Mouse (Mus musculus) neural tube, embryonic 15.5 days (tissue): ENCODE results near the gene Sult1c2. TPM values are rescaled to one million over a fixed set of nuclear protein-coding genes. Genes with fewer than 3 reads are reported as not detected.
"Not testable (repeated sequence)": the region's sequence is repeated elsewhere in the genome, so short reads cannot be mapped to it uniquely, and the experiment has no call there.

Experiments used
- ATAC-seq: fragments of 200-750 bp; cut with Nextera tagmentation; 2 replicates; pipeline ENCODE4 v1.8.0; 2017; ENCODE audit warnings: mild to moderate bottlenecking, moderate TSS enrichment, moderate library complexity; ENCODE audit not compliant: low FRiP score
- H3K27ac ChIP-seq: fragments of 300-500 bp; sonication (generic); replicated peaks from 2 replicates; pipeline ENCODE4 v1.5.1; 2015; ENCODE audit warnings: mild to moderate bottlenecking, inconsistent platforms
- H3K27me3 ChIP-seq: fragments of 300-500 bp; sonication (generic); replicated peaks from 2 replicates; pipeline ENCODE4 v1.6.1; 2015; ENCODE audit warnings: inconsistent platforms
- H3K36me3 ChIP-seq: fragments of 300-500 bp; sonication (generic); 2 replicates; pipeline ENCODE4 v1.6.1; 2015; ENCODE audit warnings: inconsistent platforms
- H3K4me1 ChIP-seq: fragments of 300-500 bp; sonication (generic); 2 replicates; pipeline ENCODE4 v1.6.1; 2015; ENCODE audit warnings: inconsistent platforms
- H3K4me2 ChIP-seq: fragments of 300-500 bp; sonication (generic); 2 replicates; pipeline ENCODE4 v1.6.1; 2015; ENCODE audit warnings: inconsistent platforms, mild to moderate bottlenecking, moderate library complexity
- H3K4me3 ChIP-seq: fragments of 300-500 bp; sonication (generic); replicated peaks from 2 replicates; pipeline ENCODE4 v1.5.1; 2015; ENCODE audit warnings: mild to moderate bottlenecking, inconsistent platforms
- H3K9ac ChIP-seq: fragments of 300-500 bp; sonication (generic); replicated peaks from 2 replicates; pipeline ENCODE4 v1.6.1; 2015; ENCODE audit warnings: mild to moderate bottlenecking, inconsistent platforms
- H3K9me3 ChIP-seq: fragments of 300-500 bp; sonication (generic); replicated peaks from 2 replicates; pipeline ENCODE4 v1.6.1; 2016; ENCODE audit warnings: inconsistent platforms
- WGBS: fragments of 180-500 bp; shearing (Covaris S2); methylation state at CpG from one replicate; pipeline ENCODE4 v1.1.7; 2015; ENCODE audit warnings: mixed read lengths; 5-methylcytosine and 5-hydroxymethylcytosine counted together
- polyA plus RNA-seq: library from polyadenylated mRNA; unstranded; fragments of >200 nt; fragmentation: Nextera tagmentation; extraction: Ambion mirVana; gene quantifications from 2 replicates; pipeline ENCODE4 v1.2.1, GENCODE M21; 2015

Gene Sult1c2
- polyA plus RNA-seq: 0.09 TPM in 1 of 2 replicates, not detected in the other

DNA sequence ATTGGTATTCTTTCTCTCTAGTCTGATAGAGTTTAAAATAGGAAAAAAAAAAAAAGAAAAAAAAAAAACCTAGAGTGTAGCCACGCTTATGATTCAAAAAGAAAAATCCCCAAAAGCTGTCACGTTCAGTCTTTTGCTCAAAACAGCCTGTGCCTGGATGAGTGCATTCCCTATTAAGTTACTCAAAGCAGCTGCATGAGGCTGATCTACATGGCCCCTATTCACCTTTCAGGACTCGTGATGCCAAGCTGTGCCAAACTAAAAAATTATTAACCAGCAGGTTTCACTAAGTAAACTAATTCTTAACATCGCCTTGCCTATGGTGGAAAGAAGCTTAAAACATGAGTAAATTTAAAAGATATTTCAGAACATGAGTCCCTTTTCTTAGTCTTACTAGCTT lies at the start of gene Sult1c2:
Gene Sult1c2 (minus strand): TSS at position 134 of the 400 bp plus-strand sequence.
- no peak within 1 kb of the TSS for H3K4me3 ChIP-seq
- no peak within 1 kb of the TSS for H3K9ac ChIP-seq
- ATAC-seq: no peak
- no peak within 1 kb of the TSS for H3K4me2 ChIP-seq
- WGBS: 90% methylated on average over 4 of the region's 4 CpGs
- no peaks in the 10 kb centered on the region for H3K4me1 ChIP-seq
- no peaks in the 10 kb centered on the region for H3K9me3 ChIP-seq
- H3K27ac ChIP-seq: no peak within 1 kb of the TSS
- no peaks in the 10 kb centered on the region for H3K36me3 ChIP-seq
- H3K27me3 ChIP-seq: no peaks in the 10 kb centered on the region

DNA sequence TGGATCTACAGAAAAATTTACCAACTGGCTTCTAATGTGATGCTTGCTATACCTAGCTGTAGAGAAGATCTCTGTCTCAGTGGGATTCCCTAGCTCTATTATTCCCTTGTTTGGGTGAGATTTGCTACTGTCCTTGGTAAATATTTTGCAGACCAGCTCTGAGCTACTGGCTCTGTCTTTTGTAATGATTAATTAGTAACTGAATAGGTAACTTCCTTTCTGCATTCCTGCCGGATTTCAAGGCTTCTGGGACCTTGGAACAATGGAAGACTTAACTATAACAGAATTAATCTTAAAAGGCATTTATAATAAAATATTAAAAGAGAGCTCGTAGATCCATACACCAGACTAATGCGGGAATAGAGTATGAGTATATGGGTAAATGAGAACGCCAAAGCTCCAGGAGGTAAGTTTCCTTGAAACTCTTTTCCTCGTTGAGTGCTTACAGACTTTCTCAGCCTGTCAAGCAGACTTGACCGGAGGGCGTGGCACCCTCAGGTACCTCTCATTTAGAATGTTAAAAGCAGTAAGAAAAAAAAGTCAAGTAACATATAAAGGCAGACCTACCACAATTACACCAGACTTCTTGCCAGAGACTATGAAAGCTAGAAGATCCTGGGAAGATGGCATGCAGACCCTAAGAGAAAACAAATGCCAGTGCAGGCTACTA lies 33.0 kb upstream of the Sult1c2 start:
- H3K4me2 ChIP-seq, H3K4me1 ChIP-seq, H3K27me3 ChIP-seq, H3K9ac ChIP-seq, ATAC-seq, H3K4me3 ChIP-seq, H3K36me3 ChIP-seq, H3K9me3 ChIP-seq, H3K27ac ChIP-seq: not testable (repeated sequence)
- WGBS: 88% methylated on average over 7 of the region's 7 CpGs

DNA sequence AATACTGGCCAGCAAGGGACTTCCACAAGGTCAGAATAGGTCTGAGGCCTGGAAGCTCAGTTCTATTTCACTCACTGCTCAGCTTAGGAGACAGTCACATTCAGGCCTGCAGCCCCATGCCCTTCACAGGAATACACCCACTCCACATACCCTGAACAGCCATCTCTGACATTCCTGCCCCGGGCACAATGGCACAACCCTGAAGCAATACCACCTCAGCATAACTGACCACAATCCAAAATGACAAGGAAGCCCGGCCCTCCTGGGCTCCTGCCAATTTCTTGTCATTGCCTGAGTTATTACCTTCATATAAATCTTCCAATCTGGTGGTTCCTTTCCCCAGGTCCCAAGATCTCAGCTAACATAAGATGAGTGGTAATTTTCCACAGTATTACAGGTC lies 28.3 kb upstream of the Sult1c2 start:
- no peak for ATAC-seq
- Histone ChIP-seq H3K9ac (no peak overlapping the region), H3K27me3 (no peaks in the 10 kb centered on the region), H3K36me3 (no peaks in the 10 kb centered on the region), H3K4me1 (no peaks in the 10 kb centered on the region), H3K27ac (no peak overlapping the region), H3K9me3 (no peaks in the 10 kb centered on the region), H3K4me3 (no peak overlapping the region), H3K4me2 (no peak overlapping the region)
- WGBS: 89% methylated on average over 2 of the region's 2 CpGs

DNA sequence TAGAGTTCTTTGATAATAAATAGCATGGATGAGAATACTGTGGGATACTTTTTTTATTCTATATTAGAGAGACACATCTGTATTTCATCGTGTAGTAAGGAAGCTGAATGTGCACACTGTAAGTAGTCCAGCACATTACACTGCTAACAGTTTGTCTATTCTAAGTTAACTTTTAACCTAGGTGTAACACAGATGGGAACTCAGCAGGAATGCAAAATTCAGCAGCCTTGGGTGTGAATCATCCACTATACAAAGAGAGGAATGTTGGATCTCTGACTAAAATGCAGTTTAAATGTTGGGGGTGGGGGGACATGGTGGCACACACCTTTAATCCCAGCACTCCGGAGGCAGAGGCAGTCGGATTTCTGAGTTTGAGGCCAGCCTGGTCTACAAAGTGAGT lies 26.1 kb upstream of the Sult1c2 start:
- Histone ChIP-seq H3K4me2 (no peak overlapping the region), H3K4me1 (no peaks in the 10 kb centered on the region), H3K27ac (no peak overlapping the region), H3K27me3 (no peaks in the 10 kb centered on the region), H3K36me3 (no peaks in the 10 kb centered on the region), H3K4me3 (no peak overlapping the region), H3K9ac (no peak overlapping the region), H3K9me3 (no peaks in the 10 kb centered on the region)
- WGBS: 86% methylated on average over 3 of the region's 3 CpGs
- ATAC-seq: no peak

DNA sequence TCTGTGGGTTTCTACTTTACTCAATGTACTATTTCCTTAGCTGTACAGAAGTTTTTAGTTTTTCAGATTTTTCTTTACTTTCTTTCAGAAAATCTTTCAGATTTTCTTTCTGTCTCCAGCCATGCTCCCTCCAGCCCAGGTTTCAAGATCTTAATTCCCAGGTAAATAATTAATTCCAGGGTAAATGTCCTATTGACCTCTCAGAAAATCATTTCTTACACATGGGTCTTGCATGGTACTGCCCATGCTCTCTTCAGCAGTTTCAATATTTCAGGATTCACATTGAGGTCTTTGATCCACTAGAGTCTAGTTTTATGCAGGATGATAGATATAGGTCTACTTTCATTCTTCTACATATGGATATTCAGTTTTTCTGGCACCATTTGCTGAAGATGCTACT lies 23.8 kb upstream of the Sult1c2 start:
- no peaks in the 10 kb centered on the region for H3K27me3 ChIP-seq
- no peak overlapping the region for H3K4me2 ChIP-seq
- H3K9me3 ChIP-seq: no peaks in the 10 kb centered on the region
- no peak overlapping the region for H3K4me3 ChIP-seq
- no peaks in the 10 kb centered on the region for H3K4me1 ChIP-seq
- no peaks in the 10 kb centered on the region for H3K36me3 ChIP-seq
- ATAC-seq: no peak
- H3K9ac ChIP-seq: no peak overlapping the region
- H3K27ac ChIP-seq: no peak overlapping the region

DNA sequence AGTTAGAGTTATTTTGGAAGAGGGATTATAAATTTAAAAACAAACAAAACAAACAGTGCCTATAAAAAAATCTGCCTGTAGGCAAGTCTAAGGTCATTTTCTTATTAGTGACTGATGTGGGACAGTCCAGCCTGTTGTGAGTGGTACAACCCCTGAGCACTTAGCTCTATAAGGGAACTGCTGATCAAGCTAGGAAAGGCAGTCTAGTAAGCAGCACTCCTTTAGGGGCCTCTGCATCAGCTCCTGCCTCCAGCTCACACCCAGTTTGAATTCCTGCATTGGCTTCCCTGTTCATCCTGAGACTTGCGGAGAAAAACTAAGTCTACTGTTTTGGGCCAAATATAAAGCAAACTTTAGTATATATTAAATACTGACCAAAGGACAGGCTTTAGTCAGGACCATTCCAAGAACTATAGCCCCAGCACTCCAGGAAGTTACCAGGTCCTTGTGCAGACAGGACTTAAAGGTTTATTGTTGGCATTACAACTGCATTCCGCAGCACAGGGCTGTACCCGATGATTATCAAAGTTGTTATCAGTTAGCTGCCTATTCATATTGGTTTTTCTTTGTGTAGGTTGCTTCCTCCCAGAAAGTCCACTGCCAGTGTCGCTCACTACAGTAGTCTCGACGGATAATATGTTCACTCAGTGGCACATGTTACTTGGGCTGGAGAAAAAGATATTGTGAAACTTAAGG lies 19.3 kb upstream of the Sult1c2 start:
- H3K4me1 ChIP-seq: no peaks in the 10 kb centered on the region
- 88% methylated on average over 6 of the region's 6 CpGs for WGBS
- H3K36me3 ChIP-seq: no peaks in the 10 kb centered on the region
- no peak for ATAC-seq
- H3K4me3 ChIP-seq: no peak overlapping the region
- H3K4me2 ChIP-seq: no peak overlapping the region
- H3K9me3 ChIP-seq: no peaks in the 10 kb centered on the region
- no peak overlapping the region for H3K27ac ChIP-seq
- no peak overlapping the region for H3K9ac ChIP-seq
- no peaks in the 10 kb centered on the region for H3K27me3 ChIP-seq

DNA sequence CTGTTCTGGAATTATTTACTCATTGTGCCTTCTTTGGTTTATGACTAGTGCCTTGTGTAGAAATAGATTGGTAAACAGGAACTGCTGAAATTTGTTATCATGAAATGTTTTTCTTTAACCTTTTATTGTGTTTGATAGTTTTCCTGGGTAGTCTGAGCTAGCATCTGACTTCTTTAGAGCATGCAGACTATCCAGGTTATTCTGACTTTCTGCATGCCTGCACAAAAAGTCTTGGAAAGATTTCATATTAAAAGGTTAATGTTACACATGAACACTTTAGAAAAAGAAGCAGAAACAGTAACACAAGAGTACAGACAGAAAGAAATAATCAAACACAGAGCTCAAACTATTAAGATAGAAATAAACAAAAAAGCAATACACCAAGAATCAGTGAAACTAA lies 14.4 kb upstream of the Sult1c2 start:
- ATAC-seq: no peak
- Histone ChIP-seq H3K36me3 (no peaks in the 10 kb centered on the region), H3K4me2 (no peak overlapping the region), H3K4me3 (no peak overlapping the region), H3K9me3 (no peaks in the 10 kb centered on the region), H3K4me1 (no peaks in the 10 kb centered on the region), H3K9ac (no peak overlapping the region), H3K27ac (no peak overlapping the region), H3K27me3 (no peaks in the 10 kb centered on the region)

DNA sequence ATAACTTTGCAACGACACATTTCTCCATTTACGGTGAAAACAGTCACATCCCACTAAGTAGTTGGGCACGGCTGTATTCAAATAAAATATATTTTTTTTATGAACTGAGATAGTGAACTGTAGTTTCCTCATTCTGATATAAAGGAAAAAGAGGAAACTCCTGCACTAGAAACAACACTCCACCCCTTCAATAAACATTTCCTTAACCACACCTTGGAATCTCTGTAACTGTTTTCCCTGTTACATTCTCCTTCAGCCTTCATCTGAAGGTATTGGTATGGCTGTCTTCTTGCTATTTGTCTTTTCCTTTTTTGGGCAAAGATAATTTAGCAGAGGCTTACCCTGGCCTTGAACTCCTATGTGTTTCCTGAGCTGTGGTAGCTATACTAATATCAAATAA lies 8.9 kb upstream of the Sult1c2 start:
- no peaks in the 10 kb centered on the region for H3K27me3 ChIP-seq
- WGBS: 92% methylated on average over 3 of the region's 3 CpGs
- ATAC-seq: no peak
- H3K36me3 ChIP-seq: no peaks in the 10 kb centered on the region
- H3K27ac ChIP-seq: no peak overlapping the region
- H3K9ac ChIP-seq: no peak overlapping the region
- no peak overlapping the region for H3K4me2 ChIP-seq
- H3K4me3 ChIP-seq: no peak overlapping the region
- H3K9me3 ChIP-seq: no peaks in the 10 kb centered on the region
- no peaks in the 10 kb centered on the region for H3K4me1 ChIP-seq

DNA sequence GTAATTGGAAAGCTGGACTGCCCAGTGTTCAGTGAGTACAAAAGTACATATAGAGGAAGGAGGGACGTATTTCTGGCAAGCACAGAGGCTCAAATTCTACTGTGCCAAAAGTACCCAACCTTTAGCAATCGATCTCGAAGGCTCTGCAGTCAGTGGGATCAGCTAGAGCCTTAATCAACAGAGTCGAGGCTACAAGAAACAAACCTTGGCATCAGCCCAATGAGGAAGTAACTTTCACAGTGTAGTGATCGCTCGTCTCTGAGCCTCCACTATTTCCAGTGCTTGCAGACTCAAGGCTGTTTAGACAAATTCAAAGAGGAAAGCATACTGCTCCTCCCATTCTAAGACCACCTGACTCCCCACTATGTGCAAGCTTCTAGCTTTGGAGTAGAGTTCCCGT lies 343 bp downstream of the Sult1c2 start:
- WGBS: 81% methylated on average over 7 of the region's 7 CpGs
- no peaks in the 10 kb centered on the region for H3K27me3 ChIP-seq
- no peak overlapping the region for H3K9ac ChIP-seq
- H3K4me2 ChIP-seq: no peak overlapping the region
- no peak for ATAC-seq
- no peaks in the 10 kb centered on the region for H3K4me1 ChIP-seq
- H3K4me3 ChIP-seq: no peak overlapping the region
- H3K27ac ChIP-seq: no peak overlapping the region
- H3K36me3 ChIP-seq: no peaks in the 10 kb centered on the region
- no peaks in the 10 kb centered on the region for H3K9me3 ChIP-seq

DNA sequence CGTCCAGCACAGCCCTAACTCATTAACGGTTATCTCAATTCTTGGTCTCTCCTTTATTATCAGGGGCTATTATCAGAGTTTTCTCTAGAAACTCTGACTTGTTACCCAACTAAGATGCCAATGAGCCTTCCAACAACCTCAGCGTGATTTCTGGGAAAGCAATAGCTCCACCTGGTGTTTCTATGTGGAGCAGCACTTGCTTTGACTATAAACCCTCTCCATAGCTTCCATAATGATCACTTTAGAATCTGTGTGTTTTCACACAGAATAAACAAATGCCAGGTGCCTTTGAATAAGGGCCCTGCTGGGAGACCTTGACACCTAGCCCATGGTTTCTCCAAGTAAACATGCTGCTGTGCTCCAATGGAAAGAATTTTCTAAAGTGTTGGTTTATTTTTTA lies 12.8 kb downstream of the Sult1c2 start:
- 63% methylated on average over 3 of the region's 3 CpGs for WGBS
- ATAC-seq: no peak
- Histone ChIP-seq H3K27ac (no peak overlapping the region), H3K9me3 (no peaks in the 10 kb centered on the region), H3K36me3 (no peaks in the 10 kb centered on the region), H3K9ac (no peak overlapping the region), H3K4me3 (no peak overlapping the region), H3K27me3 (no peaks in the 10 kb centered on the region), H3K4me2 (no peak overlapping the region), H3K4me1 (no peaks in the 10 kb centered on the region)

DNA sequence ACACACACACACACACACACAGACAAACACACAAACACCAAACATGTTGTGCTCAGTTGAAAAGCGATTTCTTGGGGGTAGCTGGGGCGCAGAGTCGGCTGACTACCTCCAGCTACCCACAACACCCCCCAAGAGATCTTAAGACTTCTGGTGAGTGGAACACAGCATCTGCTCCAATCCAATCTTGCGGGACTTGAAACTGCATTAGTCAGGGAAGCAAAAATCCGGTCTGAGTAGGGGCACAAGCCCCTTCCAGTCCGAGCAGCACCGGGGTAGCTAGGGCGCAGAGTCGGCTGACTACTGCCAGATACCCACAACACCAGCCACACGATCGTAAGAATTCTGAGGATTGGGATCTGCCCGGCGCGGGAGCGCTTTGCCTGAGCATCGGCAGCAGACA lies 42.2 kb downstream of the Sult1c2 start:
- H3K4me2 ChIP-seq, H3K27me3 ChIP-seq, H3K27ac ChIP-seq, H3K9ac ChIP-seq, H3K9me3 ChIP-seq, H3K4me3 ChIP-seq, H3K36me3 ChIP-seq, ATAC-seq, H3K4me1 ChIP-seq: not testable (repeated sequence)
- WGBS: 87% methylated on average over 16 of the region's 16 CpGs

DNA sequence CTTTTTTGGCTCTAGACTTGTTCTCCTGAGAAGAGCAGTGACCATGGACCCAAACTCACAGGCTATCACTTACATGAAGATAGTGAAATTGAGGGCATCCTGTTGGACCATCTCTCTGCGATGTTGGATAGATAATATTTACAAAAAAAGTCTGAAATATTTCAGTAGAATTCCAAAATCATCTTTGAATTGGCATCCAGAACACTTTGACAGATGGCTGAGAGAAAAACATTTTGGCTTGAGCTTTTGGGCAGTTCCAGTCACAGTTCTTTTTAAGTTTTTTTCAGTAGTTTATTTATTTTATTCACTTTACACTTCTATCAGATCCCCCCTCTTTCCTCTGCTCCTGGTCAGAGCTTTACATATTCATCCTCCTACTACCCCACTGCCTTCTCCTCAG lies 62.8 kb downstream of the Sult1c2 start:
- WGBS: 85% methylated on average over 1 of the region's 1 CpGs
- Histone ChIP-seq H3K27ac (no peak overlapping the region), H3K9ac (no peak overlapping the region), H3K4me1 (no peaks in the 10 kb centered on the region), H3K4me2 (no peak overlapping the region), H3K36me3 (no peaks in the 10 kb centered on the region), H3K27me3 (no peaks in the 10 kb centered on the region), H3K9me3 (no peaks in the 10 kb centered on the region), H3K4me3 (no peak overlapping the region)
- ATAC-seq: no peak
